Mouse (Mus musculus): ENCODE measurements around the gene Ankra2. TPM values are rescaled to one million over a fixed set of nuclear protein-coding genes. Genes with fewer than 3 reads are reported as not detected.

The Ankra2 gene
- polyA plus RNA-seq (2016; fragmentation: Nextera tagmentation; extraction: Ambion mirVana), result 17.6 and 22.4 TPM in 2 replicates

DNA sequence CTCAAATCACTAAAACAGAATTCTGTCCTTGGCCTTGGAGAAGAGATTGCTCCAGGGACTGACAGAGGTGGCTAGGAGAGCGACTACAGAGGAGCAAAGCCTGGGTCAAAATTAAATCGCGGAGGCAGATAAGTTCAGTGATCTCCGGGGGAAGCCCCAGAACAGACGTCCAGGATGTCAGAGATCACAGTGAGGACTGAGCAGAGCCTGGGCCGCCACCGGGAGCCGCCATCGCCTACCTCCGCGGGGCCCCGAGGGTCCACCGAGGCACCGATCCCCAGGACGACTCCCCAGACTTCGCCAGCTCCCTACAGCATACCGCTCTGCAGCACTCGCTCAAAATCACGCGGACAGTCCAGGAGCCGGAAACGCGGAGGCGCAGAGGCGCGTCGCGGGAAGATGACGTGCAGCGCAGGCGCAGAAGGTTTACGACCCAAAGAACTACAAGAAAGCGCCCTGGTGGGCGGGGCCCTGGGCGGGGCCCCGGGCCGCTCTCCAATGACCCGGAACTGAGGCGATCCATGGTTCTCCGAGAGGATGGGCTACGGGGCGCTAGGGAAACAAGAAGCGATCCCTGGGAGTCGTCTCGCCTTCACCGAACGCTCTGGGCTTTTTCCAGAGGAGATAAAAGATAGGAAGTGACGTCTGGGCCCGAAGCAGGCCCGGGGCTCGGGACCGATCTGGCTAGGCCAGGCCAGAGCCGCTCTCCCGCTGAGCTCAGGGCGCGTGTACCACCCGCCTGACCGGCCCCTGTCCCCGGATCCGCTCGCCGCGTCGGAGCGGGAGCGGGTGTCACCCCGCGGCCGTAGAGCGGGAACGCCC, at the start of gene Ankra2, which contains the start of gene Utp15:
Gene Ankra2 (plus strand): TSS at position 439 of the 822 bp plus-strand sequence.
Gene Utp15 (minus strand): TSS at position 406 of the 822 bp plus-strand sequence.
- peaks cover 31% of the 10 kb centered on the region for H3K36me3 ChIP-seq
- under 1% methylated on average over 71 of the region's 71 CpGs for WGBS
- H3K4me3 ChIP-seq, result peak within 1 kb of the TSS; percentile 82
- H3K27ac ChIP-seq, result peak within 1 kb of the TSS; percentile 94
- no peaks in the 10 kb centered on the region for H3K27me3 ChIP-seq (ENCODE audit: insufficient read depth, poor library complexity, severe bottlenecking)
- H3K9me3 ChIP-seq, result no peaks in the 10 kb centered on the region
- peak; percentile 99 for DNase-seq (ENCODE audit: low spot score)
- peaks cover 24% of the 10 kb centered on the region for H3K4me1 ChIP-seq (replicated peaks)

DNA sequence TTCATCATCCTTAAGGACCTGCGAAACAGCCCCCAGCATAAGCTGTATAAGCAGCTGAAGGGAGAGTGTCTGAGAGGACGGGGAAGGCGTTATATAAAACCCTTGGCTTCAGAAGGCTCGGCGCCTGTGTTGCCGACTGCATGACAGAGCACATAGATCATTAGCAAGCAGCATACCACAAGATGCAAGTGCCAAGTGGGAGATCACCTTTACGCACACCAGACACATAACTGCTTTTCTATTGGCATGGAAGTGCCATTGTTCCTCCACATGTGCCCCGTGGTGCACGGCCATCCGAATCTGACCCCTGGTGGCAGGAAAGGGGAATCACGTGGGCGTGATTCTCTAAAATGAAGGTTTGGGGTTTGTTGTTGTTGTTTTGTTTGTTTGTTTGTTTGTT, 40.0 kb upstream of the Ankra2 start:
- H3K27me3 ChIP-seq (ENCODE audit: insufficient read depth, poor library complexity, severe bottlenecking), result no peaks in the 10 kb centered on the region
- WGBS, result 42% methylated on average over 12 of the region's 12 CpGs
- no peaks in the 10 kb centered on the region for H3K4me1 ChIP-seq (replicated peaks)
- no peaks in the 10 kb centered on the region for H3K36me3 ChIP-seq
- H3K27ac ChIP-seq, result 0 out of 2 replicates have a peak overlapping the region, but pooled peaks have one; percentile 41
- peak; percentile 53 for DNase-seq (ENCODE audit: low spot score)
- no peak overlapping the region for H3K4me3 ChIP-seq
- H3K9me3 ChIP-seq, result no peaks in the 10 kb centered on the region

DNA sequence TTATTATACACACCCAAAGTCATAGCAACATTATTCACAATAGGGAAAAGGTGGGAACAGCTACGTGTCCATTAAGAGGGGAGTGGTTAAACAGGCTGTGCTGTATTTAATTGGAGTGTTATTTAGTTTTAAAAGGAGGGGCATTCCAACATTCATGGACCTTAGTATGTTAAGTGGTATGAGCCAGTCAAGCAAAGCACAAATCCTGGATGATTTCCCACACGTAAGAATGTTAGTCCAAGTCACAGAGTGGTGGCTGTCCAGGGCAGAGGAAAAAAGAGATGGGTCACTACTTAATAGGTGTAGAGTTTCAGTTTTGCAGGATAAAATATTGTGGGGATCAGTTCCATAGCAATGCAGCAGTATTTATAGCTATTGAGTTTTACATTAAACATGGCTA, 36.6 kb upstream of the Ankra2 start:
- 79% methylated on average over 2 of the region's 2 CpGs for WGBS
- H3K27ac ChIP-seq, result no peak overlapping the region
- no peaks in the 10 kb centered on the region for H3K27me3 ChIP-seq (ENCODE audit: insufficient read depth, poor library complexity, severe bottlenecking)
- no peaks in the 10 kb centered on the region for H3K9me3 ChIP-seq
- no peak for DNase-seq (ENCODE audit: low spot score)
- H3K4me3 ChIP-seq, result no peak overlapping the region
- H3K4me1 ChIP-seq (replicated peaks), result peaks cover 11% of the 10 kb centered on the region
- no peaks in the 10 kb centered on the region for H3K36me3 ChIP-seq

DNA sequence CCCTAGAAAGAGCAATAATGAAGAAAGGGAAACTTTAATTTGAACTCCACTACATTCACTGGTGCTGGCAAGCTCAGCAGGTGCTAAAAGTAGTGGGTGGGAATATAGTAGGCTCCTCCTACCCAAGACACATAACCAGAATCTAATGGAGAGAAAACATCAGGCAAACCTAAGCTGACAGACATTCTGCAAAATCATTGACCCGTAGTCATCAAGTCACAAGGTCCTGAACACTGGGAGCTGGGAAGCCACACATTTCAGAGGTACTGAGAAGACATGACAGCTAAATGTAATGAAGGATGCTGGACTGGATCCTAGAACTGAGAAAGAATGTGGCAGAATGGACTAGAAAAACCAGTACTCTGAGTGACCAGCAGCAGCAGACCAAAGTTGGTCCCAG, 32.4 kb upstream of the Ankra2 start:
- Histone ChIP-seq H3K9me3 (no peaks in the 10 kb centered on the region), H3K27me3 (ENCODE audit: insufficient read depth, poor library complexity, severe bottlenecking) (no peaks in the 10 kb centered on the region), H3K4me1 (replicated peaks) (peaks cover 11% of the 10 kb centered on the region), H3K36me3 (no peaks in the 10 kb centered on the region), H3K4me3 (no peak overlapping the region), H3K27ac (no peak overlapping the region)
- DNase-seq (ENCODE audit: low spot score), result no peak
- 88% methylated on average over 1 of the region's 1 CpGs for WGBS

DNA sequence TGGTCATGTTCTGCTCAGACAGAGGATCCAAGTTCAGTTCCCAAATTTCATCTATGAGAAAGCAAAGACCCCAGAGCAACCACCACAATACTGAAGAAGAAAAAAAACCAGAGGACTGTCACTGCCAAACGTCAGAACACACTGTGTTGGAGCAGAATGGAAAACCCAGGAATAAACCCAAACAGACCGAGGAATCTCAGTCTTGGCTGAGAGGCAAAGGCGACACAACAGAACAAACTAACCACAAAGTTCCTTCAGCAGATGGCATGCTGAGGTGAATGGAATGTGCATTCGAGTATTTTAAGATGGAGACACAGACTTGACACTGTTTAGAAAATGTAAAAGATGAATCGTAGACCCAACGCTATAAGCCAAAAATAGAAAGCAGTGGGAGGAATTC, 27.4 kb upstream of the Ankra2 start:
- Histone ChIP-seq H3K27me3 (ENCODE audit: insufficient read depth, poor library complexity, severe bottlenecking) (no peaks in the 10 kb centered on the region), H3K4me3 (no peak overlapping the region), H3K36me3 (no peaks in the 10 kb centered on the region), H3K27ac (no peak overlapping the region), H3K4me1 (replicated peaks) (0 out of 2 replicates have a peak, but pooled peaks cover 3% of the 10 kb centered on the region), H3K9me3 (no peaks in the 10 kb centered on the region)
- WGBS, result 86% methylated on average over 6 of the region's 6 CpGs
- DNase-seq (ENCODE audit: low spot score), result no peak

DNA sequence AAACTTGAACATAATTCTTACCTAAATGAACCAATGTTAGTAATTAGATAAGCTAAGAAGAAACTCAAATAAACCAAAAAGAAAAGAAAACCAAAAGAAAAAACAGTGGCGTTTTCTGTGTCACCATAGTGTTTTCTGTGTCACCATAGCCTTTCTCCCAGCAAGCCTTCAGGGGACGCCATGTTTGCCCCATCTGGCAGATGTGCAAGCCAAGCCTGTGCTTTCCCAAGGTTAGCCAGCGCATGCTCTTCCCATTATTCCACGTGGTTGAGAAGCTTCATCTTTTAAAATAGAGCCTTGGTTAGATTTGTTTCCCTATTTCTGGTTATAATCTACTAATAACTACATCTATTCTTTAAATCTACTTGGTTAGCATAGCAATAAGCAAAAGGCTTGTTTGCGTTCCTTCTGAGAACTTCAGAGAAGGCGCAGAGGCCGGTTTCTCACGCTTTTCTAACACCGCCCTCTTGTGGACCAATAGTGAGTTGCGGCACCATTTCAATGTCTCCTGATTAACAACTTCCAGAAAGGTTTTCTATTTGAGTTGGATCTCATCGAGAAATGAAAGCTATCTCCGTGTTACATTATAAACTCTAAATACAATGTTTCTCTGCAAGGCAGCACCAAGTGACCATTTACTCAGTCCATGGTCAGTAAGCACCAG, 22.8 kb upstream of the Ankra2 start:
- peak; percentile 69 for DNase-seq (ENCODE audit: low spot score)
- H3K4me3 ChIP-seq, result no peak overlapping the region
- 22% methylated on average over 12 of the region's 12 CpGs for WGBS
- H3K27me3 ChIP-seq (ENCODE audit: insufficient read depth, poor library complexity, severe bottlenecking), result no peaks in the 10 kb centered on the region
- peaks cover 6% of the 10 kb centered on the region; the same call in 1 of the 2 replicates for H3K4me1 ChIP-seq (replicated peaks)
- H3K36me3 ChIP-seq, result no peaks in the 10 kb centered on the region
- H3K27ac ChIP-seq, result no peak overlapping the region
- H3K9me3 ChIP-seq, result no peaks in the 10 kb centered on the region

DNA sequence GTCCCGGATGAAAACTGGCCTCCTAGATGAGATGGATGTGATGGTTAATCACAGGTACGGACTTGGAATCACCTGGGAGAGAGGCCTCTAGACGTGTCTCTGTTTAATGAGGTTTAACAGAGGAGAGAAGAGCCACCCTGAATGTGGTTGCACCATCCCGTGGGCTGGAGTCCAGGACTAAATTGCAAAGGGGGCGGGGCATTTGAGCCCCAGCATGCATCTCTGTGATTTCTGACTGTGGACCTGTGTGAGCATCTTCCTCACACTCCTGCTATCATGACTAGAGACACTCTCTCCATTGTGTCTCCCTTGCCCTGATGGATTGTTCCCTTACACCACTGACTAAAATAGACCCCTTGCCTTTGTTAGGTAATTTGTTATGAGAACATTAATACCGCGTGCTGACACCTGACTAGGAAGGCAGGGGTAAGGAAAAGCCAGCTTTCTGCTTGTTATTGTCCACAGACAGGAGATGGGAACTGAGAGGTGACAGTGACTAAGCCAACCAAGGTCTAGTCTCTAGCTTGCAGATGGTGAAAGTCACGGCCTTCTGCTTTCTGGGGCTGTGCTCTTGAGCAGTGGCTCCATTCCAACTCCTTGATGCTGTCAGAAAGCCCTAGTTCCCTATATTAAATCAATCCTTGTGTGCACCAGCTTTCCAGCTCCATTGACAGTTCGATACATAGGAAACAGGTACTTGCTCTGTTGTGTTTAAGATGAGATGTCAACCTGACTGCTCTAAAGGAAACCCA, 21.2 kb upstream of the Ankra2 start:
- no peak overlapping the region for H3K27ac ChIP-seq
- no peak for DNase-seq (ENCODE audit: low spot score)
- H3K36me3 ChIP-seq, result peaks cover 4% of the 10 kb centered on the region; the same call in 1 of the 2 replicates
- H3K4me1 ChIP-seq (replicated peaks), result peaks cover 10% of the 10 kb centered on the region; the same call in 1 of the 2 replicates
- WGBS, result 75% methylated on average over 9 of the region's 9 CpGs
- H3K4me3 ChIP-seq, result no peak overlapping the region
- no peaks in the 10 kb centered on the region for H3K27me3 ChIP-seq (ENCODE audit: insufficient read depth, poor library complexity, severe bottlenecking)
- no peaks in the 10 kb centered on the region for H3K9me3 ChIP-seq

DNA sequence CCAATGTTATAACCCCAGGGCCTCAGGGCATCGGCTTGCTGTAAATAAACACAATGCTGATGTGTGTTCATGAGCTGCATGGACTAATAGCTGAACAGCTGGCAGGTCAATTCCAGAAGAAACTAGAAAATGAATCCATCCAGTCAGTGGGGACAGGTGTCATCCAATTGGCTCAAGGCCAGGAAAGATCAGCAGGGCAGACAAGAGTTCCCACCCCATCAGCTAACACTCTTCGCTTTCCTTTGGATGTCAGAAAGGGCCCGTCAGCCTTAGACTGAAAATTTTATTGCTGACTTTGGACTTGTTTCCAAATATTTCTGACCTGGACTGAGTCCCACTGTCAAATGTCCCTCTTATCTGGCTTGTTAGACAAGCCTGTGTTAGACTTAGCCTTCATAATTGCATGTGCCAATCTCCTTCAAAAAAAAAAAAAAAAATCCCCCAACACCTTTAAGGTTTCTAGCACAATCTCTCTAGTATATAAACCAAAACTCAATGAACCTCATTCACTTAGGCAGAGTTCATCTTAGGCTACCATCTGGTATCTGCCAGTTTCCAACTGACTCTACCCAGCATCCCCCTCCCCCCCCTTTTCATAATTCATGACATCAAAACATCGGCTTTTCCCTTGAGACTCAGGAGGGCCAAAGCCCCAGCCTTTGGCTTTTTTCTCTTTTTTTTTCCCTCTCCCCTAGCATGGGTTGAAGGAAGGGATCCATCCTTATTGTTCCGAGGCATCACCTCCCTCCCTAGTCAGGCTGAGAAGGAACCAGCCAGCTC, 18.1 kb upstream of the Ankra2 start:
- Histone ChIP-seq H3K36me3 (peaks cover 31% of the 10 kb centered on the region), H3K9me3 (no peaks in the 10 kb centered on the region), H3K4me1 (replicated peaks) (peaks cover 10% of the 10 kb centered on the region; the same call in 1 of the 2 replicates), H3K4me3 (no peak overlapping the region), H3K27ac (no peak overlapping the region), H3K27me3 (ENCODE audit: insufficient read depth, poor library complexity, severe bottlenecking) (no peaks in the 10 kb centered on the region)
- no peak for DNase-seq (ENCODE audit: low spot score)
- 76% methylated on average over 5 of the region's 5 CpGs for WGBS

DNA sequence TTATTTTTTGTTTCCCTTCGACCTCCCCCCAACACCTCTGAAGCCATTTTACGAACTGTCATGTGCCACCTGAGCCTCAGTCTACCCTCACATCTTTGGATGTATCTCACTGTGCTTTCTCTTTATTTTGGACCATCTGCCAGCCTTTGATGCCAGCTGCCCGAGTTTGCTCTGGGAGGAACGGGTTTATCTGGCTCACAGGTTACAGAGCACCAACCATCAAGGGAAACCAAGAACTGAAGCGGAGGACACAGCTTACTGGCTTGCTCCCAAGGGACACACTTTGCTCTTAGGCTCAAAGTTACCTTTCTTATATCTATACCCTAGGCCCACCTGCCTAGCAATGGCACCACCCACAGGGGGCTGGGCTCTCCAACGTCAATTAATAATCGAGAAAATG, 17.5 kb upstream of the Ankra2 start:
- no peak for DNase-seq (ENCODE audit: low spot score)
- WGBS, result 77% methylated on average over 7 of the region's 7 CpGs
- peaks cover 37% of the 10 kb centered on the region for H3K36me3 ChIP-seq

DNA sequence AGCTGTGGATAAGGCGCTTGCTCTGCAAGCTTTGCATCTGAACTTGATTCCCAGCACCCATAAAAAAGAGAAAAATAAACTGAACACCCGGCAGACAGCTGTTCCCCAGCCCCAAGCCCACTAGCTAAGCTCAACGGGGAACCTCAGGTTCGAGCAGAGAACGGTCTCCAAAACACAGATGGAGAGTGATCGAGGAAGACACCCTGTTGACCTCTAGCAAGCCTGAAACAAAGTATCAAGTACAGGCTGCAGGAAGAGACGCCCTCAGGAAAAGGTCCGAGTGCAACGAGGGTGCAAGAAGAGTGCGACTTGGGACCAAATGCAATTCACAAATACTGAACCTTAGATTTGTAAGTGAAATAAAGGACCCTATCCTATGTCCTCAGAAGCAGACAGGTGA, 13.3 kb upstream of the Ankra2 start:
- Histone ChIP-seq H3K27me3 (ENCODE audit: insufficient read depth, poor library complexity, severe bottlenecking) (no peaks in the 10 kb centered on the region), H3K4me3 (no peak overlapping the region), H3K27ac (no peak overlapping the region), H3K9me3 (no peaks in the 10 kb centered on the region), H3K4me1 (replicated peaks) (peaks cover 4% of the 10 kb centered on the region; the same call in 1 of the 2 replicates), H3K36me3 (peaks cover 79% of the 10 kb centered on the region)
- 92% methylated on average over 10 of the region's 10 CpGs for WGBS
- no peak for DNase-seq (ENCODE audit: low spot score)

More for the DNA sequence above, 17.5 kb upstream of the Ankra2 start:
- Histone ChIP-seq H3K27ac (no peak overlapping the region), H3K4me3 (no peak overlapping the region), H3K9me3 (no peaks in the 10 kb centered on the region), H3K4me1 (replicated peaks) (peaks cover 10% of the 10 kb centered on the region; the same call in 1 of the 2 replicates), H3K27me3 (ENCODE audit: insufficient read depth, poor library complexity, severe bottlenecking) (no peaks in the 10 kb centered on the region)

DNA sequence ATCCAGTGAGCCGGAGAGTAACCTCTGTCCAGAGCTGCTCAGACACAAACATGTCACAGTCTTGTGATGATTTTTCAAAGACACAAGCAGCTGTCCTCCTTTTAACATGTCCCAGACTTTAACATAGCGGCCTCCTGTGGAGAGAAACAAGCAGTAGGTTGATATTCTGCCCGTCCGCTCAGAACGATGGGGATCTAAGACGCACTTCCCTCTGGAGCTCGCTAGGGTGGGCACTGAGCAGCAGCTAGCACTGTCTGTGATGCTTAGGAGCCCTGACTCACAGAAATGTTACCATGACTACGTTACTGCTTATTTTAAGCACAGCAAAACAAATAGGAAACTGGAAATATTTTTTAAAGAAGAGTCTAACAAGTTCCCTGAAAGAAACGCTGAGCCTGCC, 8.0 kb upstream of the Ankra2 start:
- no peak overlapping the region for H3K4me3 ChIP-seq
- no peak for DNase-seq (ENCODE audit: low spot score)
- 78% methylated on average over 9 of the region's 9 CpGs for WGBS
- no peaks in the 10 kb centered on the region for H3K9me3 ChIP-seq
- H3K27ac ChIP-seq, result no peak overlapping the region
- H3K27me3 ChIP-seq (ENCODE audit: insufficient read depth, poor library complexity, severe bottlenecking), result no peaks in the 10 kb centered on the region
- H3K36me3 ChIP-seq, result peaks cover 99% of the 10 kb centered on the region
- no peaks in the 10 kb centered on the region for H3K4me1 ChIP-seq (replicated peaks)

DNA sequence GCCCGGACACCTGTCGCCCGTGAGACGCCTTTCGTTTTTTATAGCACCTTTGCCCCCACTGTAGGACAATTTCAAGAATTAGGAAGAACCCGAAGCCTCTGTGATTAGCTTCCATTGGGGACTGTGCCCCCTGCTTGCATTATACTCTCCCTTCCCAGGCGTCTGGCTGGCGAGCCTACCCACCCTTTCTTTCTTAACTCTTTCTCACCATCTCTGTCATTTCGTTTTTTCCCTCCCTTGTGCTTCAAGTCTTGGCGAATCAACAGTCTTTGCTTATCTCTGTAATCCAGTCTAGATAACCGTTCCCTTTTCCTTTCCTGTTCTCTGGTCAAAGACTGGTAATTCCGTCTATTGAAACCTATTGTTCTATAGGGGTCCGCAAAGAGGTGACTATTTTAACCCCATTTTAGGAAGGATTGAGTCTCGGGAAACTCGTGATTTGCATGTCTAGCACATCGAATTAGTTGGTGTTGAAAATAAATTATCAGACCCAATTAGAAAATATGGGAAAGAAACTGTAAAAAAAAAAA, 649 bp downstream of the Ankra2 start:
- peaks cover 24% of the 10 kb centered on the region for H3K4me1 ChIP-seq (replicated peaks)
- no peaks in the 10 kb centered on the region for H3K27me3 ChIP-seq (ENCODE audit: insufficient read depth, poor library complexity, severe bottlenecking)
- DNase-seq (ENCODE audit: low spot score), result no peak
- peaks cover 30% of the 10 kb centered on the region for H3K36me3 ChIP-seq
- peak overlapping the region; percentile 82 for H3K4me3 ChIP-seq
- no peaks in the 10 kb centered on the region for H3K9me3 ChIP-seq
- 2% methylated on average over 16 of the region's 16 CpGs for WGBS
- H3K27ac ChIP-seq, result peak overlapping the region; percentile 94
